Mouse (Mus musculus) megakaryocyte, adult 5-6 weeks (primary cell): ENCODE results near the gene Gm21987. TPM values are rescaled to one million over a fixed set of nuclear protein-coding genes. Genes with fewer than 3 reads are reported as not detected.
"Not testable (repeated sequence)": the region's sequence is repeated elsewhere in the genome, so short reads cannot be mapped to it uniquely, and the experiment has no call there.

Source experiments
- ATAC-seq: 2 replicates; pipeline ENCODE4 v1.8.0; 2016; ENCODE audit warnings: mild to moderate bottlenecking, inconsistent platforms; ENCODE audit not compliant: poor library complexity, severe bottlenecking
- total RNA-seq, 2 experiments: library from RNA; stranded (forward) in 1 of 2; stranded (reverse) in 1 of 2; fragments of 153-499, 151-499 nt in 1 of 2; fragments of 221-1000, 200-1000 nt in 1 of 2; gene quantifications; 2 replicates each; pipeline versions ENCODE4 v1.2.3 to v1.2.4; 2015 to 2017

The Gm21987 gene
- not detected in 2 replicates for total RNA-seq (2015)
- not detected in 2 replicates for total RNA-seq (2017)

DNA sequence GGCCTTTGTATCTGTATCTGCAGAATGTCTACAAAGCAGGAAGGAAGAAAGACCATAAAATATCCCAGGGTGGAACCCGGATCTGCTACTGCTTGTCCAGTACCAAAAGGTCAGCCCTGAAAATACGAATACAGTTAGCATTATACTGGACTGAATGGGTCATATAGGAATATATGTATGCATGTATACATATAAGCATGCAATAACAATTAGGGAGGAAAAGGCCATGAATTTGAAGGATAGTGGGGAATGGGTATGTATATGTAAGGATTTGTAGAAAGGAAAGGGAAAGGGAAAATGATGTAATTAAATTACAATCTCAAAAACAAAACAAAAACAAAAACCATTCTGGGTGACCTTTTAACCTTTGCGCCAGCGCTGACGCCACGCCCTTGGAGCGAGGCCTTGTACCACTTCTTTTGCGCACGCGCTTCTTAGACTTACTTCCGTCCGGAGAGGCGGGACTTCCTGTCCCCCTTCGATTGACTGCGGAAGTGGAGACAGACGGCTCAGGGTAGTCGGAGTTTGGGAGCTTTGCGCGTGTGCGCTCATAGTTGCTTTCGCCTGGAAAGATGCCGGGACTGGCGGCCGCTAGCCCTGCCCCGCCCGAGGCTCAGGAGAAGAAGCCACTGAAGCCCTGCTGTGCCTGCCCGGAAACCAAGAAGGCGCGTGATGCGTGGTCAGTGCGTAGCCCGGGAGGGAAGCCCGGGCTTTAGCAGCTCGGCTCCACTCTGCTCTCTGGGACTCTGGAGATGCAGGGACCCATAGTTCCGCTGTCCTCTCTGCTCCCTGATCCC is at the start of gene Gm21987, which contains the start of gene Cox17:
TSS of gene Gm21987 (plus strand) at position 512 of the 797 bp plus-strand sequence.
TSS of gene Cox17 (plus strand) at position 463 of the 797 bp plus-strand sequence.
- peak; percentile 99 for ATAC-seq

DNA sequence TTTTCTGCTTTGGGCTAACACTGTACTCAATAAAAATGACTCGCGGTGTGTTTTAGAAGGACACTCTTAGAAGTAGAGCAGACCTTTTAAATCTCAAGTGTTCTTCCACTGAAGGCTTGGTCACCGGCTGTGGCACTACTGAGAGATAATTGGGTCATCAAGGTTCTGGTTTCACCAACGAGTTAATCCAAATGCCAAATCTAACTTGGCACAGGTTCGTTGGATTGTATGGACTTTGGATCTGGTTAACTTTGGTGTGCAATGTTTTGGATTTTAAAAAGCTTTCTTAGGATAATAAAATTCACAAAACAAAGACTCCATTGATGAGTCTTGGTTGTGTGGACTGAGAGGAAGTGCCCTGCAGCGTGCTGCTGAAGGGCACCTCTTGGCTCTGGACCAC is 48.4 kb upstream of the Gm21987 start:
- no peak for ATAC-seq

DNA sequence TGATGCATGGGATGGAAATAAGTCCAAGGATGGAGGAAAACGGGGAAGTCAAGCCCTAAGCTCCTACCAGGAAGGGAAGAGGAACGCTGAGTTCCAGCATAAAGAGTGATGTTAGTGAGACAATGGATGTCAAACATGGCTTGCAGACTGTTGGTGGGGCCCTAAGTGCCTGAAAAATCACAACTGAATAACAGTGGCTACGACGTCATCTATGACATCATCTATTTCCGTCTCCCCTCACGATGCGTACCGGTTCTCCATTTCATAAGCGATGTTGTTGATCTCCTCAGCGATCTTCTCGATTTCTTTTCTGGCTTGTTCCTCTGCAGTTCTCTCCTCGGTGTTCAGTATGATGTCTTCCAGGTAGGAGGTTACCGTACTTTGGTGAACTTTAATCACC is 44.5 kb upstream of the Gm21987 start:
- no peak for ATAC-seq

- ATAC-seq = no peak
These were observed 42.2 kb upstream of the Gm21987 start for GRCm38 (mm10) chr16:38304460-38305194.

DNA sequence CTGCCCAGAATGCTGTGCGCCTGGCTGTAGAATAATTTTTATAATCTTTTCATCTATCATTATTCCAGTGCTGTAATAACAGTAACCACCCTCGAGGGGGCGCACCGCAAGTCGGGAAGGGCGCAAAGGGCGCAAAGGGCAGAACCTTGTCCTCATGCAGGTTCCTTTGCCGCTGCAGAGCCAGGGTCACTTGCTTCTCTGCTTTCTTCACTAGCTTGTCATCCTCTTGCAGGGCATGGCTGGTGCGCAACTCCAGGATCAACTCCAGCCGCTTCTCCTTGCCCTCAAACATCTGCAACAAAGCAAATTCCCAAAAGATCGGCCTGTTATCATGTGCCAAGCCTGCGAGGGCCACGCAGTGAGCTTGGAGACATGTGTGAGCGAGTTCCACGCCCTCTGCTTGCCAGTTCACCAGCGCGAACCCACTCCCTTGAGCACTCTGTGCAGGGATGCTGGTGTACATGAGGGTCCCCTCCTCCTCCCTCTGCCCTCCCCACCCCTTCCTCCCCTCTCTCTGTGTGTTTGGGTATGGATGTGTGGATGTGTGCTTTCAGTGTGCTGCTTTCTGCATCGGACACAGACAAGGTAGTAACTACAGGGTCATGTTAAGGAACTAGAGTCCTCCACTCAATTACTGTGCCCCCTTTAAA is 40.1 kb upstream of the Gm21987 start:
- ATAC-seq = 0 out of 2 replicates have a peak, but pooled peaks have one; percentile 43

DNA sequence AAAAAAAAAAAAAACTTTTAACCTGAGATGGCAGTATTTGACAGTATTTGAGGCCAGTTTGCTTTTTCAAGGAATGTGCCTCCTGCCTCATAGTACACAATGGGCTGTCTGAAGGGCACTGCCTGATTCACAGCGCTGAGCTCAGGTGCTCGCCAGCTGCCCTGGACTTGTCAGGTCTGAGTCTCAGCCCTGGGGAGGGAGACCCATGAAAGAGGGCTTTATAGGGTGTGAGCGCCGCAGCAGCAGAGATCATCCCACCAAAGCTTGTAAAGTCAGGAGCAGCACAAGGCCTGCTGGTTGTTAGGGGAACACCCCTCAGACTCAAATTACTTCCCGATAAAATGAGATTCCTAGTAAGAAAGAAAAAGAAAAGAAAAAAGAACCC is 39.6 kb upstream of the Gm21987 start:
- ATAC-seq = no peak

- ATAC-seq = no peak
These were observed 39.2 kb upstream of the Gm21987 start for GRCm38 (mm10) chr16:38307651-38308050.

GRCm38 (mm10) chr16:38308195-38308594 is 38.6 kb upstream of the Gm21987 start:
- no peak for ATAC-seq

DNA sequence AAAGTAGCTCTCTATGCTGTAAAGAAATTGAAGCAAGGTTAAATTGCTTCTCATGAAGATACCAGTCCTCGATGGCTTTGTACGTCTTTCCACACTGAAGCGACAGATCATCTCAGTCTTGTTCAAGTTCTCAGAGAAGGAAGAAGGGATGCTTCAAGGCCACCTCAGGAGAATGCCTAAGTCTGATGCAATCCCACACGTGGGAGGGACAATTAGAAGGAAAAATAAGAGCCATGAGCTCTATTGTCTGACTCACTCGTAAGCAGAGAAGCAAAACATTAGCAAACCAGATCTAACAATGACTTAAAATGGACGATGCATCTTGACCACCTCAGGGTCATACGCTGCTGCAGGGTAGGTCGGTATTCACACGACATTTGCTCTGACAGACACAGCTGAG is 28.3 kb upstream of the Gm21987 start:
- ATAC-seq = no peak

GRCm38 (mm10) chr16:38319087-38319486 is 27.8 kb upstream of the Gm21987 start:
- ATAC-seq = no peak

- peak; percentile 78 for ATAC-seq
These were observed 25.3 kb upstream of the Gm21987 start for GRCm38 (mm10) chr16:38321452-38321935.

GRCm38 (mm10) chr16:38324311-38324710 is 22.5 kb upstream of the Gm21987 start:
- no peak for ATAC-seq

DNA sequence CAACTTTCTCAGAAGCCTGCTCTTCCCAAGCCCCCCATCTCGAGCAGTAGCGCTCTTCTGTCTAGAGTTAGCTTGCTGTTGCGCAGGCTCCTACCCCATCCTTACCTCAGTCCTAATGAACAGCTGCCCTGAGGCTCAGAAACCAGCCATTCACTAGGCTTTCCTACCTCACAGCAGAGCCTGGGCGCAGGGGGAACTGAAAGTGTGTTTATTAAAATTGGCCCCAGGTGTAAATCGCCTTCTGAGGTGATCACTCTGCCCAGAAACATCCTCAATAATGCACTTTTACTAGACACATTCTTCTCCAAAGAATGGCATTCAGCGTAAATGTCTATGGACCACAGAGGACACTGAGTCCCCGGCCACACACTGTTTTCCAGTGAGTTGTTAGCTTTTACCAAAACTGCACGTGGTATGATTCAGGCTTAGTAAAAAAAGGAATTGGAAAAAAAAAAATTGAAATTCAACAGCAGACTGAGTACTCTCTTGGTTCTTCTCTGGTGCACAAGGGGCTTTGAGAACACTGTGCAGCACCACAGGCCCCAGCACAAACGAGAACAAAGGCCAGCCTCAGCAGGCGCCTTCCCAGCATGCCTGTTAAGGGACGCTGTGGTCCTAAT is 20.0 kb upstream of the Gm21987 start:
- no peak for ATAC-seq

GRCm38 (mm10) chr16:38329340-38329739 is 17.5 kb upstream of the Gm21987 start:
- no peak for ATAC-seq

DNA sequence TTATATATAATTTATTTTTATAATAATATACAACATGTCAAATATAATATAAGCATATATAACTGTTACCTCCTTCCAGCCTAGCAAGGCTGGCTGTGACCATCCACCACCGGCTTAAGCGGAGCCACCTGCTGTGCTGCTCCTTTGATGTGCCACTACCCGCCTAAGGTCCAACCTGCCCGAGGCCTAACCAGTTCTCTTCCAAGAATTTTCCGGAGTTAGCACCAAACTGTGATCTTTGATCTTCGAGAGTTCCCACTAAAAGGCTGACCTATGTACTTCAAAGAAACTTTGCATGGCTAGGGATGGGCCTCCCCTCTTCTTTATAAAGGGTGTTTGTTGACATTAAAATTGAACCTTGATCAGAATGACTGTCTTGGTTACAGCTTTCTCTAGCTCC is 12.4 kb upstream of the Gm21987 start:
- ATAC-seq = no peak

- ATAC-seq = not testable (repeated sequence)
These were observed 8.8 kb upstream of the Gm21987 start for GRCm38 (mm10) chr16:38338077-38338476.

GRCm38 (mm10) chr16:38341396-38342324 is 5.2 kb upstream of the Gm21987 start, which contains the start of gene Maats1:
Gene Maats1, minus strand, starts transcription at chr16:38342143.
- peak; percentile 54 for ATAC-seq

DNA sequence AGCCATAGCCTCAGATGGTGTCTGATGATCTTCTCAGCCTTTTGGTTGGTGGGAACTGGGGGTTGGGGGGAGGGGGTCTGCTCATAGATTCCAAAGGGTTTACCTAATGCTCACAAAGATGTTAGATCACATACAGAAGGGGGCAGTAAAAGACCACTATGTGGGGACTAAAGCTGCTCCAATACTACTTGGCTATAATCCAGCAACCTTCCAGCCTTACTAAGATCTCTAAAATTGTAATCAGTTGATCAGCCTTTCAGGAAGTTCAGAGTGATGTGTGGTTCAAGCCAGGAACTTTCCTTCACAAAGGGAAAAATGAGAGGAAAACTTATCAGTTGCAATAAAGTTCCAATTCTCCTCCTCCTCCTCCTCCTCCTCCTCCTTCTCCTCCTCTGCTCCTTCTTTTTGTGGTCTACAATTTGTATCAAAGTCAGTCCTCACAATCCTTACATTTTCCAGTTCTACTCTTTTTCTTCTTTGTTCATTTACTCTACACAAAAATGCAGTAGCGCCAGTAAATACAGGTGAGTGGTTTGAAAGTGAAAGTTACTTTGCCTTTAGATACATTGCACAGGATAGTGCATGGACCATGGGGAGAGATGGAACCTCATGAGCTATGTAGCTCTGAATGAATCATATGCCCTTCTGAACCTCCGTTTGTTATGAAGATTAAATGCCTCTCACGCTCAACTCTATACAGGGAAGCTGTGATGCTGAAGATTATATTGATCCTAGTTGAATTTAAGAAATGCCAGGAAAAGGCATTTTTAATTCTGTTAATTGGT is 1.7 kb upstream of the Gm21987 start:
- ATAC-seq = no peak

GRCm38 (mm10) chr16:38347588-38347987 is 748 bp downstream of the Gm21987 start:
- no peak for ATAC-seq
